Mouse (Mus musculus) gonadal fat pad, adult 2 months (tissue): ENCODE measurements around the gene Spata48. TPM values are rescaled to one million over a fixed set of nuclear protein-coding genes. Genes with fewer than 3 reads are reported as not detected.

ENCODE experiments used
- DNase-seq: peaks from one replicate; pipeline ENCODE4 v3.0.0-alpha.2; 2012; ENCODE audit warnings: low read depth
- polyA plus RNA-seq: library from polyadenylated mRNA; depleted of rRNA; stranded (reverse); fragments of >200 nt; gene quantifications from 2 replicates; pipeline ENCODE4 v1.2.3, GENCODE M21; 2012; rRNA removed

Spata48 gene
- 0.76 TPM in 1 of 2 replicates, not detected in the other for polyA plus RNA-seq

DNA sequence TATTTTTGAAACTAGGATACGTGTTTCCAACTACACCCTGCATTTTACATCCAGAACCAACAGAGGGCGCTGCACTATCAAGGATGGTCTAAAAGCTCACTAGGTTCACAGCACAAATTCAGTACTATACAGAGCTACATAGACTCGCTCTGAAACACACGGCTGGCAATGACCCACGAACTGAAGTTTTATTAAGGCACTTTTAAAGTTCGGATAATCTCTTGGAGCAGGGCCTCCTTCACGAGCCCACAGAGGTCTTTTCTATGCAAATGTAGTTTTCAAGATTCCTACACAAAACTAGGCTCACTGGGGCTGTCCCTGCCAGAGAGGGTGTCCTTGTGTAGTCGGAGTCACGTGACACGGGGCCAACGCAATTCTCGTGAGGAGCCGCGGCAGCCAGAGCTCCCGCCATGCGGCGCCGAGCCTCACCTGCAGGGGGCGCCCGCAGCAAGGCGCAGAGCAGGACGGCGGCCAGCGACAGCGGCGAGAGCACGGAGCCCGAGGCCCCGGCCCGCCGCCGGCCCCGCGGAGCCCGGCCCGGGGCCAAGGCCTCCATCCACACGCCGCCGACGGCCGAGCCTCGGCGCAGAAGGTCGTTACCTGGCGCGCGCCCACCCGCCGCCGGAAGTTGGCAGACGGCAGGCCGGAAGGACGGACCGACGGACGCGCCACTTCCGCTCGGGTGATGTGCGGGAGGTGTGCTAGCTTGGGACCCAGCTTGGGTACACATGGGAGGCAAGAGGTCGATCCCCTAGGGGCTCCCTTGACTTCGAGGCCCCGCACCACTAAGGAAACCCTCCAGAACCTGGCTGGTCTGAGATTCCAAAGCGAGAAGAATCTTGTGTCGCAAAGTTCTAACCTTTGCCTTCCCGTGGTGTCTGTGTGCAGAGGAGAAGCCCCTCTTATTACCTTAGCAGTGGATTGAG, at the start of gene Spata48, which contains the start of gene Zpbp:
Gene Spata48, plus strand, starts transcription at position 460 of the 926 bp plus-strand sequence.
Gene Zpbp, minus strand, starts transcription at position 774 of the 926 bp plus-strand sequence.
- DNase-seq: peak; percentile 6

DNA sequence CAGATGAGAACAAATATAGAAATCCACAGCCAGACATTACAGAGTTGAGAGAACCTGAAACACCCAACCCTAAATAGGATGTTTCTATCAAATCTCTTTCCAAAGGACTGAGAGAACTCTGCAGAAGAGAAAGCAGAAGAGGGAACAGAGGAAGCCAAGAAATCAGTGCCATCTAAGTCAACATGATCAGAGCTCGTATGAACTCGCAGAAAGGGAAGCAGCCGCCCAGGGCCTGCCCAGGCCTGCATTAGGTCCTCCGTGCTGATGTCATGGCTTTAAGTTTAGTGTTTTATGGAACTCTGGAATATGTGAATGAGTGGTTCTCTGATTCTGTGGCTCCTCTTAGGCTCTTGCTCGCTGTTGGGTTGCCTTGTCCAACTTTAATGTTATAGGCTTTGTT, 47.7 kb upstream of the Spata48 start:
- DNase-seq: no peak

GRCm38 (mm10) chr11:11417356-11417755, 44.5 kb upstream of the Spata48 start:
- DNase-seq: no peak

GRCm38 (mm10) chr11:11455037-11455436, 6.9 kb upstream of the Spata48 start:
- no peak for DNase-seq

- DNase-seq: no peak
These were observed 632 bp downstream of the Spata48 start for GRCm38 (mm10) chr11:11462561-11462890.

DNA sequence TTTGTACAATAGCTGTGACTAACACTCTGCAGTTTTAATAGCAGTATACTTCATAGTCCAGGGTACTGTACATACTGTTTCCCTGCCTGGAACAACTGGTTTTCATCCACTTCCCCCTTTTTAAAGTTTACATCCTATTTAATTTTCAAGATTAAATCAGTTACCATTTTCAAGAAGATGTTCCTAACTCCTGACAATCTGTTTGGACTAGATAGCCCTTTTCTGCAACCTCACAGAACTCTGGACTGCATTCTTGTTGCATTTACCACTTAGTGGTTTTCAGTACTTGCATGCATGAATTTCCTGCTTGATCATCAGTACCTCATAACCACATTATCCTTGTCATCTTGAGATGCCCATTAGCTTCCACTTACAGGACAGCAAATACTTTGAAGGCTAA, 7.0 kb downstream of the Spata48 start:
- no peak for DNase-seq

DNA sequence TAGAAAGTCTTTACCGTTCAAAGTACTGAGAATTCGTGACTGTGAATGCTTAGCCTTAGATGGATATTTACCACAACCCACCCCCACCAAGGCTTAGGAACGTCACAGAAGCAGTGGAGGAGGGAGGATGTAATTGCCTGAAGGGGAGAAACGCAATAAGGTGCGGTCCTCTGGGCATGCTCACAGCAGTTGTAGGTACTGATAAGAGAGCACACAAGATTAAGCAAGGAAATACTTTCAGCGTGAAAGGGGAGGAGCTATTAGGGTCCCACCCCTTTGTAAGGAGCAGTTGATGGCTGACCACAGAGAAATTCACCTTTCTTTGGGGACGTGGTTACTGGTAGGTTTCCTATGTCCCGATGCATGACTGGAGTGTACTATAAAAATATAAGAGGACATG, 22.5 kb downstream of the Spata48 start:
- no peak for DNase-seq

DNA sequence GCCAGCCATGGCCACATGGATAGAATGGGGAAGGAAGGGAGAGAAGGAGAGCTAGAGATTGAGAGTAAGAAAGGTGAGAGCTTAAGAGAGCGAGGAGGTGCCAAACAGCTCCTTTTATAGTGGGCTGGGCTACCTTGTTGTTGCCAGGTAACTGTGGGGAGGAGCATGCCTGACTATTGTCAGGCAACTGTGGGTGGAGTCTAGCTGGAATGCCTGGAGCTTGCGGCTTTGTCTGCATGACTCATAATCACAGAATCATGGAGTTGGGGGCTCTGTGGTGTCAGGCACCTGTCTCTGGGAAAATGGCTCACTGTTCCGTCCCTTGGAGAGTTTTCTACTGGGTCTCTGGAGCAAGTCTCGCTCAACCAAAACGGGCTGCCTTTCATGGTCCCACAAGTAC, 30.1 kb downstream of the Spata48 start:
- DNase-seq: no peak

GRCm38 (mm10) chr11:11495697-11496096, 33.8 kb downstream of the Spata48 start:
- DNase-seq: no peak

GRCm38 (mm10) chr11:11499944-11500343, 38.0 kb downstream of the Spata48 start:
- no peak for DNase-seq

GRCm38 (mm10) chr11:11506187-11506586, 44.3 kb downstream of the Spata48 start:
- DNase-seq: no peak

GRCm38 (mm10) chr11:11509413-11509812, 47.5 kb downstream of the Spata48 start:
- DNase-seq: no peak

GRCm38 (mm10) chr11:11512056-11512455, 50.2 kb downstream of the Spata48 start:
- DNase-seq: no peak

- no peak for DNase-seq
These were observed 51.3 kb downstream of the Spata48 start for GRCm38 (mm10) chr11:11513008-11513799.

DNA sequence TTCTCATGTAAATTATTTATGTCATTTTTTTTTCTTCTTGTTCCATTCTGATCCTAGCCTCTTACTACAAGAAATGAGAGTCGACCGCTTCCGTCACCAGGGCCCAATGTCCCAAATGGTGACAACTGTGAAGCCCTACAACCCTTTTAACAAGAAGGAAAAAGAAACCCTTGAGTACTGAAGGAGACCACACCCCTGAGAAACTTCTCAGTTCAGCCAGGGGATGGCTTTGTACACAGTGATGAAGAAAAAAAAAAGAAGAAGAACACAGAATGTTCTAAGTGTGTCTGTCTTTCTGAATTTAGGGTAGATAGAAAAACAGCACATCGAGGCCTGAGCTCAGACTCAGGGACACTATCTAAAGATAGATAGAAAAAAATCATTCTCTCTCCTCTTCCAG, 53.0 kb downstream of the Spata48 start:
- no peak for DNase-seq

DNA sequence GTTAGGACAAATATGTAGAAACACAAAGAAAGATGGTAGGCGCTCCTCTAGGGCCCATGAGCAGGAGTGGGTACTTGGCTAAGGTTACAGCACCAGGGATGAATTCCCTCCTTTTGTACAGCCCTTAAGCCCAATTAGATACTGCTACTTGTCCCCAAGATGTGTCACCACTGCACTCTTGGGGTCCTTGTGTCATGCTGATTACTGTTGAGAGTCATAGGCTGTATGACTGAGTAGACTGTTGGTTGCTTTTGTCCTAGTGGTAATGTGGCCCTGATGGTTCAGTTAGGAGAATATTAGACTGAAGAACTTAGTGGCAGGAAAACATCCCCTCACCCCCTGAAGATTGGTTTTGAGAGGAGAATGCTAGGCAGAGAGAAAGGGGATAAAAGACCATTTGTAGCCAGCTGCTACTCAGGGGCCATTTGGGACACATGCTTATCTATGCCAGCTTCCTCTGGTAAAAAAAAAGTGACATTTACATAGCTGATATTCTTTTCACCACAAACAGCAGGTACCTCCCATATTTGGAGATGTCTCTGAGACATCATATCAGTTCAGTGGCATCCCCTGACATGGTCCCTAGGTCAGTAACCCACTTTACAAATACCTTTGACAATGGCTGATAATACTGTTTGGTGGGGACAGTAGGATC, 56.0 kb downstream of the Spata48 start:
- no peak for DNase-seq

DNA sequence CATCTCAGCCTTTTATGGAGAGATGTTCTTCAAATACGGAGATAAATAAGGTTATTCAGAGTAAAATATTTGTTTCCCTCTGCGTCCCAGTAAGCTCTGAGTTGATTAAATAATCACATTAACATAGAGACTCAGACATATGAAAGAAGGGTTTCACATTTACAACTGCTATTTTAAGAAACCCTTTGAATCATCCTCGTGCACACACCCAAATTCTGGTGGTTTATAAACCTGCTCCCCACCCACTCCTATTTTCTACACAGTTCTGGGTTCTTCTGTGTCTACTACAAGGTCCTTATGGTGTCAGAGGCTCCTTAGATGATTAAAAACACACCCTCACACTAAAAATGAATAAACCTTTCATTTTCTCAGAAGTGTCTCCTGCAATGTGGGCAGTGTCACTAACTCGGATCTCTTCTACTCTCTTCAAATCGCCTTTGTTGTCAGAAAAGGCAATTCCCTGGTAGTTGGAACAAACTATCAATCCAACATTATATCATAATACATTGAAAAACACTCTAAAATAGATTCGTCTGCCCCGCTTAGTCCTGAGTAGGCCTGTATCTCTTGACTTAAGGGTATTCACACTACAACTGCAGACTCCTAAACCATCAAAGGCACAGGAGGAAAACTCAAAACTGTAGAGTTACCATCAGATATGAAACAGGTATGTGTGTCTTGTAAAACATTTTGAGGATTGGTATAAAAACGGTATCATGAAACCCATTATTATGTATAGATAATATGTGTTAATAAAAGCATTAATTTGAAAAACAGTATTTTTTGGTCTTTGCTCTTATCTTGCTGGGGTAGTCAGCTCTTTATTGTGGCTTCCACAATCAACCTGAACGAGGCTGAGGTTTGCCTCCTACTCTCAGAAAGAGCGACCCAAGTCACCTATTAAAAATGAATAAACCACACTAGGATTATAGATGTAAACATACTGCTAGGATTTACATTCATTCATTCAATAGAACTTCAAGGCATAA, 57.7 kb downstream of the Spata48 start:
- no peak for DNase-seq

DNA sequence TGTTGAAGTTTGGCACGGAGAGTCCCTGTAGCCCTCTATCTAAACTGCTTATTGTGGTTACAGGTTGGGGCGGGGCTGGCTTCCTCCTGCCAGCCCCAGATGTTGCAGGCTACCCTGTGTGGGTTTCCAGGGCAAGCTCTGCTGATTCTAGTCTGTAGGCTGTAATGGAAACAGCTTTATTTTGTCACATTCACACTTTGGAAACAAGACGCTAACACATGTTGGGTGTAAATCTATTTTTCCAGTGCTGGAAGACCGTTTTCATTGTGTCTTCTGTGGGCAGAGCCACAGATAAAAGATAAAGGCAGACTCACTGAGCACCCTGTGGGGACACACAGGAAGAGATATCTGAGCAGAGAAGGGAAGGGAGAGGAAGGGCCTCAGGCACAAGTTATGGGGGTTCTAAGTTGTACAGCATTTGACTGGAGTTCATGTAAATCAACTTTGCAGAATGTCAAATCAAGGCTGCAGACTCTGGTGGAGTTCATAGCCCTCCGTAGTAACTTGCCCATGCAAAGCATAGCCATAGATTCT, 60.1 kb downstream of the Spata48 start:
- no peak for DNase-seq

DNA sequence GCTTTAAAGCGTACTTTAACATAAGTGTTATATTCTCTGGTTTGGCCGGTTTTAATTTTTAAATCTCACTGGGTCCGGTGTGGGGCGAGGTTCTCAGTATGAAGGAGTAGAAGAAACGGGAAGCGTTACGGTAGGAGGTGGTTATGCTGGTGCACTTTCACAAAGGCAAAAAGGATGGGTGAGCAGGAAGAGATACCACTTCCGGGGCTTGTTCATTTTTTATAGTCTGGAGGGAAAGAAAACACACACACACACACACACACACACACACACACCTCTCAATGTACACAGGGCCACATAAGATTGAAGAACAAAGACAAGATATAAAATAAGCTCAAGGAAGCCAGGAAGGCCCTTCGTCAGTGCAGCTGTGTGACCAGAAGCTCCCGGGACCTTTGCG, 66.9 kb downstream of the Spata48 start:
- no peak for DNase-seq

GRCm38 (mm10) chr11:11529165-11529564, 67.3 kb downstream of the Spata48 start:
- no peak for DNase-seq

- DNase-seq: no peak
These were observed 68.2 kb downstream of the Spata48 start for GRCm38 (mm10) chr11:11530126-11530525.
